In the genomic region with DNA sequence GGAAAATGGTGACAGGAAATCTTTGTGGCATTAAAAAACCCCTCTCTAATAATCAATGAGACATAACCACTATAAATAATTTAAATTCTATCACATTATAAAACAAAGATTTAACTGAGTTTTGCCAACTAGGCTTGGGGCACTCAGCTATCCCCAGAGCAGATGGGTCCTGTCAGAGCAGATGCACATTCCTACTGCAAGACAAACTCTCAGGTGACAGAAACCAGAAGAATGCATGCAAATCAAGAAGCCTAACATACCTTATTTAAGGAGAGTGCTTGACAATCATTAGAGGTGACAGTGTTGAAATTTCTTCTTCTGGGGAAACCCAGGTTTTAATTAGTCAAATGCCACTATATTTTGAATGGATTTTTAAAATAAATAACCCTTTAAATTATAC, we compare ENCODE assay signal across 28 mouse cellular contexts.
A peak's percentile ranks its signal among the peaks of the same experiment; 100 is the strongest.
DNase-seq lines count a peak whose midpoint lies in the region; ATAC-seq and TF ChIP-seq lines count a peak whose summit lies in the region.
"Had no signal": no experiment of that assay in that cellular context is flagged by ENCODE, and none has a peak within 500 bp of the region (broad histone marks: within the 10 kb centered on the region; RNA-seq: fewer than 3 reads in every experiment).

No protein-coding gene starts in this region.

- 0 out of 2 replicates have a peak, but pooled peaks have one; percentile 27 for ATAC-seq in forebrain, embryonic 13.5 days
- ATAC-seq in midbrain, embryonic 14.5 days (ENCODE audit: low FRiP score, low TSS enrichment), result peak; percentile 53; the same call in 1 of the 2 replicates
- ATAC-seq in midbrain, embryonic 13.5 days, result no peak
- ATAC-seq in midbrain, postnatal 0 days (ENCODE audit: low FRiP score), result no peak
- ATAC-seq: forebrain, embryonic 14.5 days; forebrain, postnatal 0 days; Patski had no signal

- H3K4me2 ChIP-seq in forebrain, embryonic 13.5 days, result no peak overlapping the region
- no peak overlapping the region for H3K4me2 ChIP-seq in midbrain, embryonic 14.5 days (ENCODE audit: low read length)
- H3K4me2 ChIP-seq in midbrain, embryonic 13.5 days (replicated peaks), result no peak overlapping the region
- no peak overlapping the region for H3K4me2 ChIP-seq in midbrain, postnatal 0 days (ENCODE audit: low read depth, low read length, poor library complexity, severe bottlenecking)
- H3K4me2 ChIP-seq: embryonic facial prominence, embryonic 13.5 days; heart, embryonic 12.5 days; heart, embryonic 15.5 days; hindbrain, embryonic 14.5 days had no signal

- H3K27ac ChIP-seq in forebrain, embryonic 13.5 days, result no peak overlapping the region
- no peak overlapping the region for H3K27ac ChIP-seq in forebrain, embryonic 10.5 days
- H3K27ac ChIP-seq in midbrain, embryonic 14.5 days (replicated peaks; ENCODE audit: low read depth, low read length), result no peak overlapping the region
- H3K27ac ChIP-seq in midbrain, embryonic 13.5 days, result no peak overlapping the region
- no peak overlapping the region for H3K27ac ChIP-seq in midbrain, postnatal 0 days (ENCODE audit: low read depth, low read length)
- H3K27ac ChIP-seq: embryonic facial prominence, embryonic 10.5 days; embryonic facial prominence, embryonic 13.5 days; gastrocnemius, adult 2 months; heart, embryonic 15.5 days; hindbrain, embryonic 10.5 days; hindbrain, embryonic 14.5 days had no signal

- H3K4me1 ChIP-seq in forebrain, embryonic 13.5 days, result no peaks in the 10 kb centered on the region
- H3K4me1 ChIP-seq in forebrain, embryonic 10.5 days, result no peaks in the 10 kb centered on the region
- no peaks in the 10 kb centered on the region for H3K4me1 ChIP-seq in midbrain, embryonic 14.5 days (ENCODE audit: control insufficient read depth, insufficient read depth, low read length)
- H3K4me1 ChIP-seq in midbrain, embryonic 13.5 days (replicated peaks), result no peaks in the 10 kb centered on the region
- no peaks in the 10 kb centered on the region for H3K4me1 ChIP-seq in midbrain, postnatal 0 days (ENCODE audit: insufficient read depth, low read length)
- H3K4me1 ChIP-seq: embryonic facial prominence, embryonic 10.5 days; embryonic facial prominence, embryonic 13.5 days; heart, embryonic 12.5 days; heart, embryonic 15.5 days; hindbrain, embryonic 10.5 days had no signal

- H3K36me3 ChIP-seq in forebrain, embryonic 13.5 days (ENCODE audit: poor library complexity, severe bottlenecking), result no peaks in the 10 kb centered on the region
- no peaks in the 10 kb centered on the region for H3K36me3 ChIP-seq in forebrain, embryonic 10.5 days (replicated peaks)
- no peaks in the 10 kb centered on the region for H3K36me3 ChIP-seq in midbrain, embryonic 14.5 days (ENCODE audit: control insufficient read depth, insufficient read depth, low read length)
- H3K36me3 ChIP-seq in midbrain, embryonic 13.5 days, result no peaks in the 10 kb centered on the region
- no peaks in the 10 kb centered on the region for H3K36me3 ChIP-seq in midbrain, postnatal 0 days (ENCODE audit: insufficient read depth, low read length)
- H3K36me3 ChIP-seq: embryonic facial prominence, embryonic 10.5 days; embryonic facial prominence, embryonic 13.5 days; heart, embryonic 12.5 days; heart, embryonic 15.5 days; hindbrain, embryonic 10.5 days had no signal

- H3K4me3 ChIP-seq in forebrain, embryonic 13.5 days, result no peak overlapping the region
- no peak overlapping the region for H3K4me3 ChIP-seq in forebrain, embryonic 10.5 days
- no peak overlapping the region for H3K4me3 ChIP-seq in midbrain, embryonic 14.5 days (replicated peaks; ENCODE audit: low read depth, low read length)
- H3K4me3 ChIP-seq in midbrain, embryonic 13.5 days (replicated peaks), result no peak overlapping the region
- no peak overlapping the region for H3K4me3 ChIP-seq in midbrain, postnatal 0 days (ENCODE audit: low read depth, low read length)
- H3K4me3 ChIP-seq: embryonic facial prominence, embryonic 10.5 days; embryonic facial prominence, embryonic 13.5 days; erythroblast, embryonic 14.5 days; gastrocnemius, adult 2 months; heart, embryonic 12.5 days; heart, embryonic 15.5 days; hindbrain, embryonic 10.5 days had no signal

- no peaks in the 10 kb centered on the region for H3K27me3 ChIP-seq in forebrain, embryonic 13.5 days
- no peaks in the 10 kb centered on the region for H3K27me3 ChIP-seq in forebrain, embryonic 10.5 days (ENCODE audit: poor library complexity, severe bottlenecking)
- no peaks in the 10 kb centered on the region for H3K27me3 ChIP-seq in midbrain, embryonic 14.5 days (ENCODE audit: control insufficient read depth, insufficient read depth, low read length)
- H3K27me3 ChIP-seq in midbrain, embryonic 13.5 days, result no peaks in the 10 kb centered on the region
- H3K27me3 ChIP-seq in midbrain, postnatal 0 days (ENCODE audit: insufficient read depth, low read length), result no peaks in the 10 kb centered on the region
- H3K27me3 ChIP-seq: embryonic facial prominence, embryonic 13.5 days; heart, embryonic 12.5 days; heart, embryonic 15.5 days; Patski had no signal

- no peak for TF ChIP-seq CTCF in midbrain, postnatal 0 days (IDR thresholded peaks at IDR 0.05)

- no peak for DNase-seq in forebrain, embryonic 10.5 days (ENCODE audit: extremely low spot score, low spot score)
- peak; percentile 34 for DNase-seq in midbrain, embryonic 14.5 days
- peak; percentile 44 for DNase-seq in Muller cell, postnatal 12 days (ENCODE audit: inconsistent ontology term)
- DNase-seq in midbrain, postnatal 0 days (ENCODE audit: low spot score), result peak; percentile 5
- DNase-seq in kidney, postnatal 25 days, result no peak
- DNase-seq: adrenal gland, postnatal 10 days; adrenal gland, postnatal 36 days; cerebellum, adult 11-12 months; cerebellum, adult 8-10 months; cerebellum, postnatal 36 days; embryo, embryonic 11 days; forebrain, postnatal 0 days; gastrocnemius, adult 2 months; gastrocnemius, postnatal 14 days; heart, adult 11 months; heart, postnatal 10 days; heart, postnatal 36 days had no signal

- H3K9me3 ChIP-seq in forebrain, embryonic 13.5 days (replicated peaks), result no peaks in the 10 kb centered on the region
- H3K9me3 ChIP-seq in forebrain, embryonic 10.5 days, result no peaks in the 10 kb centered on the region
- H3K9me3 ChIP-seq in midbrain, embryonic 14.5 days (ENCODE audit: control insufficient read depth, low read length), result no peaks in the 10 kb centered on the region
- no peaks in the 10 kb centered on the region for H3K9me3 ChIP-seq in midbrain, embryonic 13.5 days
- H3K9me3 ChIP-seq in midbrain, postnatal 0 days (ENCODE audit: low read length), result no peaks in the 10 kb centered on the region
- H3K9me3 ChIP-seq: embryonic facial prominence, embryonic 10.5 days; embryonic facial prominence, embryonic 13.5 days; heart, embryonic 12.5 days; heart, embryonic 15.5 days; hindbrain, embryonic 10.5 days had no signal

- H3K9ac ChIP-seq in forebrain, embryonic 13.5 days, result no peak overlapping the region
- H3K9ac ChIP-seq in midbrain, embryonic 14.5 days (replicated peaks; ENCODE audit: low read length), result no peak overlapping the region
- no peak overlapping the region for H3K9ac ChIP-seq in midbrain, embryonic 13.5 days (replicated peaks)
- no peak overlapping the region for H3K9ac ChIP-seq in midbrain, postnatal 0 days (replicated peaks; ENCODE audit: low read length, poor library complexity, severe bottlenecking)
- H3K9ac ChIP-seq: embryonic facial prominence, embryonic 13.5 days; forebrain, postnatal 0 days; heart, embryonic 12.5 days; heart, embryonic 15.5 days; hindbrain, embryonic 14.5 days had no signal

Comparison
In these comparisons a context has a peak if more than half of its experiments do, and no peak if none do; other contexts are left out.
1. ATAC-seq: peak in forebrain, embryonic 13.5 days (single experiment) and midbrain, embryonic 14.5 days (single experiment); none in midbrain, embryonic 13.5 days (single experiment) and midbrain, postnatal 0 days (single experiment).
2. DNase-seq: peak in midbrain, embryonic 14.5 days (single experiment), Muller cell, postnatal 12 days (single experiment) and midbrain, postnatal 0 days (single experiment); none in forebrain, embryonic 10.5 days (single experiment) and kidney, postnatal 25 days (0 of 2).